Mouse (Mus musculus) midbrain, embryonic 13.5 days (tissue): ENCODE measurements at regions not wholly inside any gene's neighbourhood (a gene's known extent, or its start where the extent isn't known, plus 50 kb on each side); places are given as distances from the start of the nearest gene placed in this dataset.

Experiments
- ATAC-seq: fragments of 200-750 bp; cut with Nextera tagmentation; 2 replicates; pipeline ENCODE4 v1.8.0; 2017; ENCODE audit warnings: mild to moderate bottlenecking, moderate TSS enrichment, moderate library complexity
- H3K27ac ChIP-seq: fragments of 300-500 bp; sonication (generic); 2 replicates; pipeline ENCODE4 v1.5.1; 2015; ENCODE audit warnings: inconsistent platforms, mild to moderate bottlenecking, moderate library complexity
- H3K27me3 ChIP-seq: fragments of 300-500 bp; sonication (generic); 2 replicates; pipeline ENCODE4 v1.6.1; 2015; ENCODE audit warnings: mild to moderate bottlenecking, inconsistent platforms
- H3K36me3 ChIP-seq: fragments of 300-500 bp; sonication (generic); 2 replicates; pipeline ENCODE4 v1.6.1; 2015; ENCODE audit warnings: mild to moderate bottlenecking, inconsistent platforms
- H3K4me1 ChIP-seq: fragments of 300-500 bp; sonication (generic); replicated peaks from 2 replicates; pipeline ENCODE4 v1.6.1; 2015; ENCODE audit warnings: inconsistent platforms
- H3K4me2 ChIP-seq: fragments of 300-500 bp; sonication (generic); replicated peaks from 2 replicates; pipeline ENCODE4 v1.6.1; 2015; ENCODE audit warnings: moderate library complexity, mild to moderate bottlenecking, inconsistent platforms
- H3K4me3 ChIP-seq: fragments of 300-500 bp; sonication (generic); replicated peaks from 2 replicates; pipeline ENCODE4 v1.5.1; 2015; ENCODE audit warnings: mild to moderate bottlenecking, inconsistent platforms
- H3K9ac ChIP-seq: fragments of 300-500 bp; sonication (generic); replicated peaks from 2 replicates; pipeline ENCODE4 v1.6.1; 2015; ENCODE audit warnings: mild to moderate bottlenecking, inconsistent platforms
- H3K9me3 ChIP-seq: fragments of 300-500 bp; sonication (generic); 2 replicates; pipeline ENCODE4 v1.6.1; 2016; ENCODE audit warnings: mild to moderate bottlenecking, inconsistent platforms
- WGBS: fragments of 180-500 bp; shearing (Covaris S2); methylation state at CpG from one replicate; pipeline ENCODE4 v1.1.7; 2015; 5-methylcytosine and 5-hydroxymethylcytosine counted together

DNA sequence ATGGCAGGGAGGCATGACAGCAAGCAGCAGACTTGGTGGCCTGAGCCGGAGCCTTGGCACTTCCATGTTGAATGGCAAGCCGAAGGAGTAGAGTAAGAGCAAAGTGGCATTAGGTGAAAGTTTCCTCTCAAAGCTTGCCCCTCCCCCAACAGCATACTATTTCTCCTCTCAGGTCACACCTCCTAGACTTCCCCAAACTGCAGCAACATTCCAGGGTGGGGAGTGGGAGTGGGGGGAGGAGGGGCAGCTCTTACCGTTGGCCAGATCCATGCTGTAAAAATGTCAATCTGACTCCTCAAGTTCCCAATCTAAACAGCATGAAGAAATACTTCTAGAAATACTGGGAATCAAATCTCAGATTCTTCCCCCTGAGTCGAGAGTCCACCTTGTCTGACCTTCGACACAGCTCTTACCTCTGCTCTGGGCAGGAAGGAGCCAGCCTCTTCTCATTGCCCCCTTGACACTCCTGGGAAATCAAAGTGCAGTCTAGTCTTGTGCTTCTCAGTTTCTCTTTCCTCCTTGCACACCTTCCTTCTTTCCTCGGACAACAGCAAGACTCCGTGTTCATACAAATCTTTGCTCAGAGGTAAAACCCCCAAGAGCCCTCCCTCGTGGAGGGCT, 794.9 kb upstream of the BB014433 start:
- Histone ChIP-seq H3K27me3 (no peaks in the 10 kb centered on the region), H3K27ac (no peak overlapping the region), H3K4me2 (no peak overlapping the region), H3K36me3 (no peaks in the 10 kb centered on the region), H3K9ac (no peak overlapping the region), H3K9me3 (no peaks in the 10 kb centered on the region), H3K4me1 (no peaks in the 10 kb centered on the region; the same call in 1 of the 2 replicates), H3K4me3 (no peak overlapping the region)
- 92% methylated on average over 8 of the region's 8 CpGs for WGBS
- ATAC-seq = no peak

- Histone ChIP-seq H3K27ac (no peak overlapping the region), H3K4me1 (no peaks in the 10 kb centered on the region), H3K27me3 (no peaks in the 10 kb centered on the region), H3K36me3 (no peaks in the 10 kb centered on the region), H3K4me2 (no peak overlapping the region), H3K9ac (no peak overlapping the region), H3K9me3 (no peaks in the 10 kb centered on the region), H3K4me3 (no peak overlapping the region)
- WGBS = 93% methylated on average over 3 of the region's 3 CpGs
- no peak for ATAC-seq
These were observed 786.9 kb upstream of the BB014433 start for GRCm38 (mm10) chr8:15832752-15833151.

DNA sequence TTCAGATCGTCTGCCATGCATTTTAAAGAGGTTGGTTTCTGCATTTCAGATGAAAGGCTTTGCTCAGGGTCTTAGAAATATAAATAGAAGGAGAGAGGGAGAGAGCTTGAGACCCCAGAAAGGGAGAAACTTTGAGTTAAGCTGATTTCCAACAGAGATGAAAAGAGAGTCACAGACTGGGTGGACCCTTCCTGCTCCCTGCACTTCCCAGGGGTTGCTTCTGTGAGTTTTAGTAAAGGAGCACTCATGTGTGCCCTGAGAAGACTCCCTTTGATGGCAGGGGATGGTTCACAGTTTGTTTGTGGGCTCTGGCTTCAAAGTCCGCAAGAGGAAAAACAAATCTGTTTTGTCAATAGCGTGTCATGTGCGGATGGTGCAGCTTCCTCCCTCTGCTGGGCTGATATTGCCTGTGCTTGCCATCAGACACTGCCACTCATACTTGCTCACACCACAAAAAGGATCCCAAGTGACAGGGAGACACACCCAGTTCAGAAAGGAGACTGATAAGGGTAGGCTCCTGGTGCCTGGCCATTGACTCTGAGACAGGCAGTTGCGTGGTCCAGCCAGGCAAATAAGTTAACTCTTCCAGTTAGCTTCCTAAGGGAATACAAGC, 775.8 kb upstream of the BB014433 start:
- H3K4me2 ChIP-seq = no peak overlapping the region
- H3K36me3 ChIP-seq = no peaks in the 10 kb centered on the region
- no peaks in the 10 kb centered on the region for H3K27me3 ChIP-seq
- H3K9me3 ChIP-seq = no peaks in the 10 kb centered on the region
- no peak overlapping the region for H3K9ac ChIP-seq
- H3K4me3 ChIP-seq = no peak overlapping the region
- peaks cover 9% of the 10 kb centered on the region for H3K4me1 ChIP-seq
- no peak overlapping the region for H3K27ac ChIP-seq
- ATAC-seq = peak; percentile 77
- WGBS = 9% methylated on average over 5 of the region's 5 CpGs

- ATAC-seq = no peak
- H3K27ac ChIP-seq = no peak overlapping the region
- 86% methylated on average over 4 of the region's 4 CpGs for whole genome bisulfite sequencing
- no peaks in the 10 kb centered on the region for H3K27me3 ChIP-seq
- H3K4me3 ChIP-seq = no peak overlapping the region
- H3K4me1 ChIP-seq = no peaks in the 10 kb centered on the region
- no peak overlapping the region for H3K9ac ChIP-seq
- no peak overlapping the region for H3K4me2 ChIP-seq
- no peaks in the 10 kb centered on the region for H3K9me3 ChIP-seq
- no peaks in the 10 kb centered on the region for H3K36me3 ChIP-seq
These were observed 742.5 kb upstream of the BB014433 start for GRCm38 (mm10) chr8:15788421-15788820.
